Mouse (Mus musculus) lung, postnatal 0 days (tissue): ENCODE results near the gene Slc30a7.

Experiments
- CTCF ChIP-seq: IDR thresholded peaks from 2 replicates; pipeline ENCODE4 v1.5.1; 2016; ENCODE audit warnings: antibody characterized with exemption, mild to moderate bottlenecking
- EP300 ChIP-seq: IDR thresholded peaks from 2 replicates; pipeline ENCODE4 v1.6.1; 2016; ENCODE audit warnings: antibody characterized with exemption, mild to moderate bottlenecking, control low read depth

GRCm38 (mm10) chr3:115993025-115993424 lies 14.2 kb downstream of the Slc30a7 start:
- no peak for TF ChIP-seq CTCF
- TF ChIP-seq EP300, result no peak
